Mouse (Mus musculus): Measurements from ENCODE around the gene Sox13. TPM values are rescaled to one million over a fixed set of nuclear protein-coding genes. Genes with fewer than 3 reads are reported as not detected.

Sox13 gene
- total RNA-seq (2014; fragmentation: Nextera tagmentation), result 0.38 and 0.44 TPM in 2 replicates
- 0.06 and 0.27 TPM in 2 replicates for total RNA-seq (2017)
- 0.11 and 0.13 TPM in 2 replicates for polyA plus RNA-seq (2012)

DNA sequence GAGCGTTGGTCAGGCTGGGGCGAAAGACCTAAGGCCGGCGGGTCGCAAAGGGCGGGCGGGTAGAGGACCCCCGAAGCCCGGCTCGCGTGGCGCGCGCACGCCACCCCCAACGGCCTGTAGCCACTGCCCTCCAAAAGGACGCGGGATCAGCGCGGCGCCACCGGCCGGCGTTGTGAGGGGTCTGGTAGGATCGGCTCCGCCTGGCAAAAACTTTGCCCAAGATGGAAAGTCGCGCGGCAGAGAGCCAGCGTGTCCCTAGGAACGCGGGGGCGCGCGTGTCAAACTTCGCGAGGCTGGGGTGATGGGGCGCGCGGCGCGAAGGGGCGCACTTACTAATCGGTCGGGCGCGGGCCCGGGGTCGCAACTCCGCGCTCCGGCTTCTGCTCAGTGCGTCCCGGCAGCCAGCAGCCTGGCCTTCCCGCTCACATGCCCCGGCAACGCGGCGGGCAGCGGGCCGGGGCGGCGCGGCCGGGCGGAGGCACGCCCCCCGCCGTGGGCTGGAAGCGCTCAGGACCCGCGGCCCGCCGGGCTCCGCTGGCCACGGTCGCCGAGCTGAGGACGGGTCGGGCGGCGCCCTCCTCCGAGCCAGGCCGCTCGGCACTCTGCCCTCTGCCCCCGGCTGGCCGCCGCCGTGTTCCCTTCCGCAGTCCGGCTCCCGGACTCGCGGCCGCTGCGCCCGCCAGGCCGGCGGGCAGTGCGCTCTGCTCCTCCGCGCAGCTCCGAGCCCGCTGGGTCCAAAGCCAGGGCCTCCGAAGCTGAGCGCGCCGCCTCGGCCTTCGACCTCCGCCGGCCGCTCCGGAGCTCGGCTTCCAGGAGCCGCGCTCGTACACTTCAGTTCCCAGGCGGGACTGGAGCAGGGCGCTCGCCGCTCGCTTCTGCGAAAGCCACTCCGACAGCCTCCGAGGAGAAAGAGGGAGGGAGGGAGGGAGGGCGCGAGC, at the start of gene Sox13:
TSS of gene Sox13 (minus strand) at position 835 of the 938 bp plus-strand sequence.
- no peak for DNase-seq (ENCODE audit: low spot score)
- peaks cover 6% of the 10 kb centered on the region for H3K27me3 ChIP-seq (ENCODE audit: insufficient read depth, low read length)
- H3K4me1 ChIP-seq (ENCODE audit: insufficient read depth, low read depth, low read length), result no peaks in the 10 kb centered on the region
- no peaks in the 10 kb centered on the region for H3K36me3 ChIP-seq (replicated peaks)
- peaks cover 15% of the 10 kb centered on the region for H3K9me3 ChIP-seq (replicated peaks)
- TF ChIP-seq GATA2 (IDR thresholded peaks at IDR 0.05; ENCODE audit: borderline replicate concordance, low read depth, low read length) (no peak), CTCF (IDR thresholded peaks at IDR 0.05; ENCODE audit: low read depth, low read length) (no peak), GATA1 (IDR thresholded peaks at IDR 0.05; ENCODE audit: borderline replicate concordance, low read length) (no peak), TAL1 (conservative IDR thresholded peaks at IDR 0.05; ENCODE audit: low read depth, low read length) (no peak), POLR2AphosphoS5 (IDR thresholded peaks at IDR 0.05; ENCODE audit: insufficient replicate concordance, low read depth, low read length) (no peak)
- no peak within 1 kb of the TSS; the same call in 1 of the 2 replicates for H3K4me3 ChIP-seq (ENCODE audit: low read depth, low read length)
- no peak for ATAC-seq (ENCODE audit: extremely low read depth, insufficient number of reproducible peaks, low FRiP score, poor library complexity, severe bottlenecking)

DNA sequence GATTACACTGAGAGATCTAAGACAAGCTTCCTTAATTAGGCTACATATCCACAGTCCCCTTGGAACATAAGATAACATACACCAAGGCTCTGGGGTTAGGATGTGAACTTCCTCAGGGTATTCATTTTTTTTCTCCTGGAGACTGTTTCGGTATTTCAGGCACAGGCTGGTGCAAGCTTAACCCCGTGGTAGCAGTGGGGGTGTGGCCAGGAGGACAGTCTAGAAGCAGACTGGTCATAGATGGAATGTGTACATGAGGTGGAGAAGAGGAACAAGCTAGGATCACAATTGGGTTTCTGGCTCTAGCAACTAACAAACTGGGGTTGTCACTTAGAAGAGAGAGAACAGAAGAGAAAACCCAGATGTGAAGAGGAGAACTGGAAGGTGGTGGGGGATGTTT, 47.4 kb upstream of the Sox13 start:
- Histone ChIP-seq H3K9me3 (replicated peaks) (no peaks in the 10 kb centered on the region), H3K36me3 (replicated peaks) (no peaks in the 10 kb centered on the region), H3K4me1 (ENCODE audit: insufficient read depth, low read depth, low read length) (no peaks in the 10 kb centered on the region), H3K27me3 (ENCODE audit: insufficient read depth, low read length) (peaks cover 9% of the 10 kb centered on the region; the same call in 1 of the 2 replicates), H3K4me3 (ENCODE audit: low read depth, low read length) (no peak overlapping the region)
- TF ChIP-seq TAL1 (conservative IDR thresholded peaks at IDR 0.05; ENCODE audit: low read depth, low read length), result no peak
- no peak for TF ChIP-seq GATA1 (IDR thresholded peaks at IDR 0.05; ENCODE audit: borderline replicate concordance, low read length)
- no peak for TF ChIP-seq CTCF (IDR thresholded peaks at IDR 0.05; ENCODE audit: low read depth, low read length)
- TF ChIP-seq POLR2AphosphoS5 (IDR thresholded peaks at IDR 0.05; ENCODE audit: insufficient replicate concordance, low read depth, low read length), result no peak
- no peak for TF ChIP-seq GATA2 (IDR thresholded peaks at IDR 0.05; ENCODE audit: borderline replicate concordance, low read depth, low read length)
- DNase-seq (ENCODE audit: low spot score) (no peak), ATAC-seq (ENCODE audit: extremely low read depth, insufficient number of reproducible peaks, low FRiP score, poor library complexity, severe bottlenecking) (no peak)

DNA sequence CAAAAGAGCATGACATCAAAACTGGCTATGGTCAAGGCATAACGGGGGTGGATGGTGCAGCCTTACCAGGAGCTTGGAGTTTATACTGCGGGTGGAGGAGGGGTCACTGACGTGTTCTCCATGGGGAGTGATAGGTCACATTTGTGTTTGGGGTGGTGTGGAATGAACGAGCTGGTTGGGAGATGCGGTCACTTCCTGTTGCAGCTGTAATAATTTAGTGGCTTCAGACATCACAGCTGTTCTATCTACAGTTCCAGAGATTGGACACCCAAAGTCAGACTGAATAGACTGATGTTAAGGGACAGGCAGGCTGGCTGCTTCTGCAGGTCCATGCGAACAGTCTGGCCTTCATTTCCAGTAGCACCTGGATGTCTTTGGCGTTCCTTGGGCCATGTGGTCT, 46.9 kb upstream of the Sox13 start:
- Histone ChIP-seq H3K4me1 (ENCODE audit: insufficient read depth, low read depth, low read length) (no peaks in the 10 kb centered on the region), H3K27me3 (ENCODE audit: insufficient read depth, low read length) (peaks cover 9% of the 10 kb centered on the region; the same call in 1 of the 2 replicates), H3K36me3 (replicated peaks) (no peaks in the 10 kb centered on the region), H3K9me3 (replicated peaks) (no peaks in the 10 kb centered on the region), H3K4me3 (ENCODE audit: low read depth, low read length) (no peak overlapping the region)
- no peak for TF ChIP-seq CTCF (IDR thresholded peaks at IDR 0.05; ENCODE audit: low read depth, low read length)
- ATAC-seq (ENCODE audit: extremely low read depth, insufficient number of reproducible peaks, low FRiP score, poor library complexity, severe bottlenecking) (no peak), DNase-seq (ENCODE audit: low spot score) (no peak)

DNA sequence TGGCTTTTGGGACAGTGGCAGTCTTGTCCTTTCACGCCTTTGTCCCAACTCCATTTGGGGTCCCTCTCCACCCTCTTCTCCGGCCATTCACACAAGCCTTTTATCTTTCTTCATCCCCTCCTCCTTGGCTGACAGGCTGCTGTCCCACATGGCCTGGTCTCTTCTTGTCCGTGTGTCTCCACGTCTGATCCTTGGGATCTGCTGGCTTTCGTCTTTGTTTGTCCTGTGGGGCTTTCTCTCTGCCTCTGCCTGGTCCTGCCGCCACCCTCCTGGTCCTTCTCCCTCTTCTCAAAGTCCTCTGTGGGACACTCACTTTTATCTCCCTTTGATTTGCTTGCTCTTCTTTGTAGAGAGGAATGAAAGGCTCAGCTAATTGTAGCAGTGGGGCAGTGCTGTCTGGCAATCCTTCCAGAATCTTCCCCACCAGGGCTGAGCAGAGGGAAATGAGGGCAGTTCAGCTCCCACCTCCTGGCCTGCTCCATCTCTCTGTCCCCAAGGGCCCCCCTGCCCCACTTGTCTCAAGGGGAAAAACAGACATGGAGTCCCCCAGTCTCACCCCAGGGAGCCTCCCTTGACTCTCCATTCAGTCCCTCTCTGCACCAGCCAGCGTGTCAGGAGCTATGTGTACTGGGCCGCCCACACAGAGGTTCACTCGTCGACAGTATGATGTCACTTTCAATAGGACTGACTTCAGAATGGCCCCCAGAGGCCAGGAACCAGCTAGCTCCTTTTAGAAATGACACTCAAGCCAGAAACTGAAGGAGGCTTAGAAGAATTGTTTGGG, 46.3 kb upstream of the Sox13 start:
- H3K36me3 ChIP-seq (replicated peaks), result no peaks in the 10 kb centered on the region
- TF ChIP-seq CTCF (IDR thresholded peaks at IDR 0.05; ENCODE audit: low read depth, low read length), result no peak
- TF ChIP-seq GATA1 (IDR thresholded peaks at IDR 0.05; ENCODE audit: borderline replicate concordance, low read length), result no peak
- TF ChIP-seq GATA2 (IDR thresholded peaks at IDR 0.05; ENCODE audit: borderline replicate concordance, low read depth, low read length), result no peak
- TF ChIP-seq POLR2AphosphoS5 (IDR thresholded peaks at IDR 0.05; ENCODE audit: insufficient replicate concordance, low read depth, low read length), result no peak
- TF ChIP-seq TAL1 (conservative IDR thresholded peaks at IDR 0.05; ENCODE audit: low read depth, low read length), result no peak
- H3K4me1 ChIP-seq (ENCODE audit: insufficient read depth, low read depth, low read length), result no peaks in the 10 kb centered on the region
- no peak for DNase-seq (ENCODE audit: low spot score)
- no peak for ATAC-seq (ENCODE audit: extremely low read depth, insufficient number of reproducible peaks, low FRiP score, poor library complexity, severe bottlenecking)
- H3K9me3 ChIP-seq (replicated peaks), result no peaks in the 10 kb centered on the region
- peaks cover 9% of the 10 kb centered on the region; the same call in 1 of the 2 replicates for H3K27me3 ChIP-seq (ENCODE audit: insufficient read depth, low read length)
- no peak overlapping the region for H3K4me3 ChIP-seq (ENCODE audit: low read depth, low read length)

DNA sequence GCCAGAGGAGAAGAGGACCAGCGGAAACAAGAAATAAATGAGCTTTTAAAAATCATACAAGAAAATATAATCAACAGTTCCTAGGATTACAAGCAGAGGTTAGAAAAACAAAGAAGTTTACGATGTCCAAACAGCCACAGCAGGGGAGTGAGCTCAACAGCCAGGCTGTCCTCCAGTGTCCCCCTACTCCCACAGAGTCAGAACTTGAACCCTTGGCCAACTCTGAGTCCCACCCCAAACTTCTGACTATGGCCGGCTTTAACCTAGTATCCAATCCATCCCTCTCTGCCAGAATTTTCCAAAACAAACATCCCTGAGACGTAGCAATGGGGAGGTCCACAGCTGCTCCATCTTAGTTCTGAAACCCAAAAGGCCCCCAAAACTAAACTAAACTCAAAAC, 45.0 kb upstream of the Sox13 start:
- no peak overlapping the region for H3K4me3 ChIP-seq (ENCODE audit: low read depth, low read length)
- peaks cover 9% of the 10 kb centered on the region; the same call in 1 of the 2 replicates for H3K27me3 ChIP-seq (ENCODE audit: insufficient read depth, low read length)
- no peaks in the 10 kb centered on the region for H3K9me3 ChIP-seq (replicated peaks)
- no peaks in the 10 kb centered on the region for H3K36me3 ChIP-seq (replicated peaks)
- H3K4me1 ChIP-seq (ENCODE audit: insufficient read depth, low read depth, low read length), result no peaks in the 10 kb centered on the region
- ATAC-seq (ENCODE audit: extremely low read depth, insufficient number of reproducible peaks, low FRiP score, poor library complexity, severe bottlenecking), result no peak
- no peak for TF ChIP-seq GATA2 (IDR thresholded peaks at IDR 0.05; ENCODE audit: borderline replicate concordance, low read depth, low read length)
- TF ChIP-seq CTCF (IDR thresholded peaks at IDR 0.05; ENCODE audit: low read depth, low read length), result no peak
- no peak for TF ChIP-seq TAL1 (conservative IDR thresholded peaks at IDR 0.05; ENCODE audit: low read depth, low read length)
- TF ChIP-seq POLR2AphosphoS5 (IDR thresholded peaks at IDR 0.05; ENCODE audit: insufficient replicate concordance, low read depth, low read length), result no peak
- TF ChIP-seq GATA1 (IDR thresholded peaks at IDR 0.05; ENCODE audit: borderline replicate concordance, low read length), result no peak
- DNase-seq (ENCODE audit: low spot score), result no peak

DNA sequence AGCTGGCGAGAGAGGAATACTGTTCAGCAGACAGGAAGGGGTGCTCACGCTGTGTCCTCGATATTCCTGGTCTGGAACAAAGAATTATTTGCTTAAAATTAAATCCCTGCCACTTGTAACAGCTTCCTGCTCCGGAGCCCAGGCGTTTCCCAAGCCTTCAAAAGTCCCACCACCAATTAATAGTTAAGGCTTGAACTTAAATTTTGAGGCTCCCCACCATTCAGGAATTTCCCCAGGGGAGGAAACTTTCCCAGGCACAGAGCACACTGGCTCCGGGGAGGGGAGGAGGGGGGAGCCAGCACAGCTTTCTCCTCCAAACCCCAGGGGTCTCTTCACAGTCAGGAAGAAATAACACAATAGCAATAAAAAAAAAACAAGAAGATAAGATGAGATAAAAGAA, 44.6 kb upstream of the Sox13 start:
- ATAC-seq (ENCODE audit: extremely low read depth, insufficient number of reproducible peaks, low FRiP score, poor library complexity, severe bottlenecking) (no peak), DNase-seq (ENCODE audit: low spot score) (no peak)
- Histone ChIP-seq H3K27me3 (ENCODE audit: insufficient read depth, low read length) (peaks cover 9% of the 10 kb centered on the region; the same call in 1 of the 2 replicates), H3K4me3 (ENCODE audit: low read depth, low read length) (no peak overlapping the region), H3K9me3 (replicated peaks) (no peaks in the 10 kb centered on the region), H3K4me1 (ENCODE audit: insufficient read depth, low read depth, low read length) (no peaks in the 10 kb centered on the region), H3K36me3 (replicated peaks) (no peaks in the 10 kb centered on the region)
- TF ChIP-seq GATA1 (IDR thresholded peaks at IDR 0.05; ENCODE audit: borderline replicate concordance, low read length) (no peak), POLR2AphosphoS5 (IDR thresholded peaks at IDR 0.05; ENCODE audit: insufficient replicate concordance, low read depth, low read length) (no peak)

Data from G1E (cell line).